Mouse (Mus musculus) 3T3-L1 (cell line): ENCODE measurements around the gene Glis3.

Experiments used
- DNase-seq: peaks from one replicate; pipeline ENCODE4 v3.0.0-alpha.2; 2015; ENCODE audit warnings: low read depth, low spot score

The Glis3 gene

GRCm38 (mm10) chr19:28592981-28593380 is 86.9 kb downstream of the Glis3 start:
- DNase-seq, result no peak

DNA sequence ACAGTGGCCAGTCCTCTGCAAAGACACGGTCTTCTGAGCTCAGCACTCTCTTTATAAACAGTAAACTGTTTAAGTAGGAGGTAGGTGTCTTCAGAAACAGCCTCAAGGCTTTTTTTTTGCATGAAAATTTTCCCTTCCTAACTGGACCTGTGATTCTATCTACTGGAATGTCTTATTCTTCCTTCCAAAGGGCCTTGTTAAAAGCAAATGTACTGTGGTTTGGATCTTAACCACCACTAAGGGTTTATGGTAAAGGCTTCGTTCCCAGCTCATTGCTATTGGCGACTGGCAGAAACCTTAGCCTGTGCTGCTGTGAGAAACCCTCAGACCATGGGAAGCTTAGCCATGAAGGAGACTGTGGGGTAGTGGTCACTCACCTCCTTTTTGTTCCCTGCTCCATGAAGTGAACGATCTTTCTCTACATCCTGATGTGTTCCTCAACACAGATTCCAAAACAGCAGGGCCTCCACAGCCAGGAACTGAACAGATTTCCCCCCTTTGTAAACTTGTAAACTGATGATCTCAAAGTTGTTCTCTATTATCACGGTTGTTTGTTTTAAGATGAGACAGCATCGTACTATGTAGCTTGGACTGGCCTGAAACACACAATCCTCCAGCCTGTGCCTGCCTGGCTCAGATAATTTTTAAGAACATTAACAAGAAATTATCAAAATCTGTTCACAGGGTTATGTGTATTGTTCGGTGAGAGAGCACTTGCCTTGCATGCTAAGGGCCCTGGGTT is 88.0 kb downstream of the Glis3 start:
- DNase-seq, result peak; percentile 55

GRCm38 (mm10) chr19:28580499-28580898 is 99.4 kb downstream of the Glis3 start:
- DNase-seq, result no peak

GRCm38 (mm10) chr19:28579724-28580375 is 100.0 kb downstream of the Glis3 start:
- no peak for DNase-seq

DNA sequence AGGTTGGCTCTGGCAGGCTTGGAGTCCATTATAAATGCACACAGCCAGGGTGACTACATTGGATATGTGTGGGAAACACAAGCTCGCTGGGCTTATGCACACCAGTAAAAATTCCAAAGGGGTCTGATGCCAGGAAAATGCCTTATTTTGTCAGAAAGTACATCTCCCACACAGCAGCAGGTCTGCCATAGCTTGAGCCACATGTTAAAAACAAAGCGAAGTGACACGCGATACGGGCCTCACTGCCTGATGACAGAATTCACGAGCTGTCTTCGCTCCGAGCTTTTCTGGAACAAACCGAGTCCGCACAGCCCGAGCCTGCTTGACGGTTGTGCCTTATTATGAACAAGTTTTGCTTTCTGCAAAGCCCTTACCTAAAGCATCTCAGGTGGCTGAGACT is 102.9 kb downstream of the Glis3 start:
- no peak for DNase-seq

- DNase-seq, result no peak
Measured at GRCm38 (mm10) chr19:28576619-28577018, 103.3 kb downstream of the Glis3 start.

GRCm38 (mm10) chr19:28573641-28574040 is 106.2 kb downstream of the Glis3 start:
- DNase-seq, result no peak

- peak; percentile 15 for DNase-seq
Measured at GRCm38 (mm10) chr19:28569856-28570255, 110.0 kb downstream of the Glis3 start.

GRCm38 (mm10) chr19:28567100-28567499 is 112.8 kb downstream of the Glis3 start:
- DNase-seq, result no peak

DNA sequence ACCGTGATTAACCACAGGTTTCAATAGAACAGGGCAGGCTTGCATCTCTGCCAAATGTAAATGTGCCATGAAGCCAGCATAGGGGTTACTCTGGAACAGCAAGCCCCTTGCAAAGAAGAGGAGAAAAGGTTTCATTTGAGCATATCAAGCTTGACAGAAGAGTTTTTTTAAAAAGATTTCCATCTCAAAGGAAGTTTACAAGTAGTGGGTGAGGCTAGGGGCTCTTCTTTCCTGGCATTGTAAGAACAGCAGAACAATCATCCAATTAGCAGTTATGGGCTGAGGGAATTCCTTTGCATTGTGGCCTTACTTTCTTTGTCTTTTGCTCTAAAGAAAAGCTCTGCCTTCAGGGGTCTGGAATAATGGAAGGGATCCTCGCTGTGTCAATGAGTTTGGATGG is 113.3 kb downstream of the Glis3 start:
- DNase-seq, result no peak

DNA sequence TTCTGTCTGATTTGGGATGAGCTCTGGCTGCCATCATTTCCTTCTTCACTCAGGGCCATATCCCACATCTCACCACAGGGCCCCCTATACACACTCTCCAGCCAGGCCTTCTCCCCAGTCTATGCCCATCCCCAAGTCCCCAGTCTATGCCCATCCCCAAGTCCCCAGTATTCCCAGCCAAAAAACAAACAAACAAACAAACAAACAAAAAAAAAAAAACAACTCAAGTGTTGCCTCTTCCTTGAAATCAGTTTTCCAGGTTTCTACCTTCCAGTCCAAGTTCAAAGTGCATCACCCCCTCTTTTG is 118.2 kb downstream of the Glis3 start:
- DNase-seq, result no peak

GRCm38 (mm10) chr19:28560801-28561696 is 118.8 kb downstream of the Glis3 start:
- DNase-seq, result no peak

DNA sequence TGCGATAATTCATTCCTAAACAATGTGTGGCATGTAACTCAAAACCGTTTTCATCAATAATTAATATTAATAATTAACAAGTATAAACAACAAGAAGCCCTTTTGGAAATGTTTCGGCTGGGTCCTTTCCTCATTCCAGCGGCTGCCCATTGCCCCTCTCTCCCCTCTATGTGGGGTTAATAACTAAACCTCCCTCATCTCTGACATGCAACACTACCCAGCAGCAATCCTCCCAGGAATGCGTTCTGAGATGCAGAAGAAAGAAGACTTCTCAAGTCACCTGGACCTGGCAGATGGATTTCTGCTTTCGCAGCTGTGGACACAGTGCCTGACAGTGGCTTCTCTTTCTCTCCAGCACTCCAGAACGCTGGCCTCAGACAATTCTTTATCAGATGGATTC is 120.0 kb downstream of the Glis3 start:
- DNase-seq, result no peak

- no peak for DNase-seq
Measured at GRCm38 (mm10) chr19:28559400-28559799, 120.5 kb downstream of the Glis3 start.

- DNase-seq, result peak; percentile 77
Measured at GRCm38 (mm10) chr19:28558661-28559060, 121.2 kb downstream of the Glis3 start.

DNA sequence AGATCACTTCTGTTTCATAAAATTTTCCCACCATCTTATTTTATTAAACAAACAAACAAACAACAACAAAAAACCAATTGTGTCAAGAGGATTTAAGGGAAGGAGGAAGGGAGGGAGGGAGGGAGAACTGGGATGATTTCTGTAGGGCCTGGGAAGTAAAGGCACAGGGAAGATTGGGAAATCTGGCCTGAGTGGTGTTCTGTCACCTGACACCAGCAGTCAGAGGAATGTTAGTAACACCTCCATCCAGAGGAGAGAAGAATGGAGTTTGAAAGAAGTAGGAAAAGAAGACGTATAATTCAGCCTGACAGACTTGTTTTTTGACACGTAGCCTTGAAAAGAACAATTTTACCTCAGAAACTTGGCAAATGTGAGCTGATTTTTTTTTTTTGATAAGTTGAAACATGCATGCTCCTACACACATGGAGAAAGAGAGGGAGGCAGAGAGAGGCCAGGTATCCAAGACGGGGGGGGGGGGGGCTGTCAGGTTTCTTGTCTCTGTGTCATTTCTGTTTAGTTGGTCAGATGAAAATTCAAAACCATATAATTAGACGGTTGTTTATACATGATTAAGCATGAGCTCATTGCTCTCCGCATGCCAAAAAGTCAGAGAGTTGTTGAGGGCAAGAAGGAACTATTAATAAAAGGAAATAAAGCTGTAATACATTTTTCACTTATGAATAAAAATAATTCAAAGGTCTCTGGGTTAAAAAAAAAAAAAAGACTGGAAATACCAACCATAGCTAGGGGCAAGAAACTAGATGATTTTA is 122.1 kb downstream of the Glis3 start:
- DNase-seq, result peak; percentile 60

GRCm38 (mm10) chr19:28555181-28555929 is 124.5 kb downstream of the Glis3 start:
- no peak for DNase-seq

- no peak for DNase-seq
Measured at GRCm38 (mm10) chr19:28550611-28551010, 129.3 kb downstream of the Glis3 start.

DNA sequence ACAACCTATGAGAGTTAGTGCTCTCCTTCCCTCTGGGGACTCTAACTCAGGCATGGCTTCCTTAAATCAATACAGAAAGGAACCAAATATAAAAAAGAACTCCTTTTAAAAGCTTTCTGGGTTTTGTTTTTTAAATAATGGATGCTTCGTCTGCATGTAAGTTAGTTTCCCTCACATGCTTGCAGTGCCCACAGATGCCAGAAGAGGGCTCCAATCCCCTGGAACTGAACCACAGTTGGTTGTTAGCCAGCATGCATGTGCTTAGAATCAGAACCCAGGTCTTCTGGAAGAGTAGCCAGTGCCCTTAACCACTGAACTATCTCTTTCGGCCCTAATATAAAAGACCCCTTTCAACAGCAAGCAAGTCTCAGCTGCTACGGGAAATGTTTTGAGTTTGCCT is 132.9 kb downstream of the Glis3 start:
- peak; percentile 48 for DNase-seq

- DNase-seq, result no peak
Measured at GRCm38 (mm10) chr19:28545493-28545892, 134.4 kb downstream of the Glis3 start.

DNA sequence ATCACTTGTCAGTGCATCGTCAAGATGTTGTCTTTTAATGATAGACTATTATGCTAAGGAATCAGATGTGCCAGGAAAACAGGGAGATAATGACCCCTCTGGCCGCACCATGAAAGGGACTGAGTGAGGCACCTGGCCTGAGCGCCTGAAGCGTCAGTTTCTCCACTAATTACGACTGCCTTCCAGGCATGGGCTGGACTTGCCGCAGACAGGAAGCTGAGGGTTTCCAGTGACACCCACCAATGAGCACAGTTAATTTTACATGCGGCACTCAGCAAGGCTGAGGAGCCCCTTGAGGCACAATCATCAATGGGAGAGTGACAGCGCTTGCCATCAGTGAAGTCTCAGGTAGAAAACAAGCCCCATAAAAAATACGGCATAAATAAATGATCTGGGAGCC is 141.1 kb downstream of the Glis3 start:
- no peak for DNase-seq
